Mouse (Mus musculus) bone marrow, adult 2 months (tissue): ENCODE results near the gene Klhl18.

Source experiments
- CTCF ChIP-seq: fragments of 200-500 bp; IDR thresholded peaks from 2 replicates; pipeline ENCODE4 v1.5.1; 2011; ENCODE audit warnings: low read length, control low read depth; ENCODE audit not compliant: control insufficient read depth, insufficient read depth
- POLR2A ChIP-seq: fragments of 200-500 bp; IDR thresholded peaks from 2 replicates; pipeline ENCODE4 v1.6.1; 2011; ENCODE audit warnings: low read depth, mild to moderate bottlenecking, control low read depth, low read length, borderline replicate concordance; ENCODE audit not compliant: control insufficient read depth

DNA sequence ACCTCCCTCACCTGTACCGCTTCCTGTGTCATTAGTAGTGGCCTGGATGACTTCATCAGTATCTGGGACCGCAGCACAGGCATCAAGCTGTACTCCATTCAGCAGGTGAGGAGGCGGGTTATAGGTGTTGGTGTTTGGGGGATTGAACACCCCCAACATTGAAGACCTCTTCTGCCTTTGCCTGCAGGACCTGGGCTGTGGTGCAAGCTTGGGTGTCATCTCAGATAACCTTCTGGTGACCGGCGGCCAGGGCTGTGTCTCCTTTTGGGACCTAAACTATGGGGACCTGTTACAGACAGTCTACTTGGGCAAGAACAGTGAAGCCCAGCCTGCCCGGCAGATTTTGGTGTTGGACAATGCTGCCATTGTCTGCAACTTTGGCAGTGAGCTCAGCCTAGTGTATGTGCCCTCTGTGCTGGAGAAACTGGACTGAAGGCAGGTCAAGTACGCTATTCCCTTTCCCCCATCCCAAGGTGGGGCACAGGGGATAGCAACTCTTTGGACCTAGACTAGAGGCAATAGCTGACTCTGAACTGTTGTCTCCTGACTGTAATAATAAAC, 92.0 kb downstream of the Klhl18 start:
- TF ChIP-seq CTCF (no peak), POLR2A (no peak)
